Mouse (Mus musculus): ENCODE results near the gene Vasn. TPM values are rescaled to one million over a fixed set of nuclear protein-coding genes. Genes with fewer than 3 reads are reported as not detected.

Vasn gene
- polyA plus RNA-seq, 1 experiment from 2014 or later: 20.4 TPM

DNA sequence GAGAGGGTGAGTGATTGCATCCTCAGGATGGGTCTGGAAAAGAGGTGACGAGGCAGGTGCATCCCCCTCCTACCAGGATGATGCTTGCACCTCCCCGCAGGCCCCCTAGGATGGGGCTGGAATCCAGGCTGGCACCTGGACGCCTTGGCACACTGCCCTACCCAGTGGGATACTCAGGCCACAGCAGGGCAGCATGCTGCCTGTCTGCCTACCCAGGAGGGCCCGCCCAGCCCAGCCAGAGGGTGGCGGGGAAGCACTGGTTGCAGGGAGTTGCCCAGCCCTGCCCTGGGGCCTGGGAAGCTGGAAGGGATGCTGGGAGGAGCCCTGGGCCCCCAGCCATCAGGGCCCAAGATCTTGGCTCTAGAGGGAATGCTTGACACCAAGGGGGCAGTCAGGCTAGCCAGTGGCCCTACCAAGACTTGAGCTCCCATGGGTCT is 44.2 kb upstream of the Vasn start:
- no peaks in the 10 kb centered on the region for H3K9me3 ChIP-seq (replicated peaks; ENCODE audit: low read length)
- peak; percentile 34; the same call in 1 of the 2 replicates for TF ChIP-seq CTCF (IDR thresholded peaks at IDR 0.05; ENCODE audit: low read depth)
- peaks cover 61% of the 10 kb centered on the region for H3K4me1 ChIP-seq (replicated peaks; ENCODE audit: insufficient read depth, low read length)
- WGBS: 6% methylated on average over 5 of the region's 5 CpGs
- no peaks in the 10 kb centered on the region for H3K36me3 ChIP-seq (ENCODE audit: insufficient read depth, low read length)
- peak overlapping the region; percentile 98 for H3K27ac ChIP-seq
- ATAC-seq (replicated peaks; ENCODE audit: low FRiP score, low read depth) (peak; percentile 38), DNase-seq (ENCODE audit: low spot score) (no peak)
- H3K9ac ChIP-seq (ENCODE audit: low read depth, low read length): peak overlapping the region; percentile 97
- no peaks in the 10 kb centered on the region for H3K27me3 ChIP-seq (ENCODE audit: insufficient read depth, low read length)
- H3K4me2 ChIP-seq (ENCODE audit: low read length): peak overlapping the region; percentile 68
- peak overlapping the region; percentile 88 for H3K4me3 ChIP-seq (replicated peaks; ENCODE audit: low read depth, low read length)

DNA sequence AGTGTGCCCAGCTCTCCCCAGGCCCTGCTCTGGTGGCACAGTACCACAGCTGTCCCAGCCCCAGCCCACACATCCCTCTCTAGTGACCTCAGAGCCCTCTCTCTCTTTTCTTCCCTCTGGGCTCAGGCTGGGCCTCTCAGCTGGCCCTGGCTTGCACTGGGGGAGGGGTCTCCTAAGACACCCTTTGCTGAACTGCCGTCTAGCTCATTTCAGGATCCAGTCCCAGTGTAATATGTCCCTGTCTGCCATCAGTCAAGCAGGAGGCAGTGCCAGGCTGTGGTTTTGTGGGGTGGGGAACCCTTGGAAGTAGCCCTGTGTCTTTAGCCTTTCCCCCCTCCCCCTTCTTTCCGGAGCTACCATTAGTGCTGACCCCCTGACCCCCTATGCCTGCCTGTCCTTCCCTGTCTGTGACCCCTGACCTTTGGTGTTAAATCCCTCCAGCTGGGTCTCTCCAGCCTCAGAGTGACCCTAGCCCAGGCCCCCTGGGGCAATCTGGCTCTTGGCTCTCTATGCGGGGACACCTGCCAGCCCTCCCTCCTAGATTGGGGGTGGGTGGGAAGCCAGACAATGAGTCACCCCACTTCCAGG is 43.5 kb upstream of the Vasn start:
- Histone ChIP-seq H3K4me1 (replicated peaks; ENCODE audit: insufficient read depth, low read length) (peaks cover 65% of the 10 kb centered on the region), H3K9me3 (replicated peaks; ENCODE audit: low read length) (no peaks in the 10 kb centered on the region), H3K36me3 (ENCODE audit: insufficient read depth, low read length) (no peaks in the 10 kb centered on the region), H3K27me3 (ENCODE audit: insufficient read depth, low read length) (no peaks in the 10 kb centered on the region), H3K9ac (ENCODE audit: low read depth, low read length) (peak overlapping the region; percentile 97), H3K4me2 (ENCODE audit: low read length) (peak overlapping the region; percentile 68), H3K27ac (peak overlapping the region; percentile 98), H3K4me3 (replicated peaks; ENCODE audit: low read depth, low read length) (peak overlapping the region; percentile 88)
- 16% methylated on average over 3 of the region's 3 CpGs for WGBS
- peak; percentile 63 for DNase-seq (ENCODE audit: low spot score)
- ATAC-seq (replicated peaks; ENCODE audit: low FRiP score, low read depth): no peak
- TF ChIP-seq CTCF (IDR thresholded peaks at IDR 0.05; ENCODE audit: low read depth): no peak

DNA sequence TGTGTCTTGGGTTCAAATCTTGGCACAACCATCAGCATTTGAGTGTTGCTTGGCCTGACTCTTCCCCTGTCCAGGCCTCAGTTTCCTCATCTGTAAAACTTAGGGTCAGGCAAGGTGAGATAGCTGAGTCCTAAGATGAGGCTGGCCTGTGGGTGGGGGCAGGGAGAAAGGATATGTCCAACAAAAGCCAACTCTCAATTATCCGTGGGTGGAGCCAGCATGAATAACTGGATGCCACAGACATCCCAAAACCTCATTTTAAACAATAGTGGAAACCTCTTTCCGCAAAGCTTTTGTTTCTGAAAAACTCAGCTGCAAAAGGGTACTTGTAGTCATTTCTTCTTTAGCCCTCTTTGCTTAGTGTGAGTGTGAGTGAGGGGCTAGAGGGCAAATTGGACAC is 42.9 kb upstream of the Vasn start:
- Histone ChIP-seq H3K4me2 (ENCODE audit: low read length) (peak overlapping the region; percentile 68), H3K4me3 (replicated peaks; ENCODE audit: low read depth, low read length) (peak overlapping the region; percentile 88; the same call in 1 of the 2 replicates), H3K27ac (peak overlapping the region; percentile 98; the same call in 1 of the 2 replicates), H3K9ac (ENCODE audit: low read depth, low read length) (0 out of 2 replicates have a peak overlapping the region, but pooled peaks have one; percentile 97), H3K27me3 (ENCODE audit: insufficient read depth, low read length) (no peaks in the 10 kb centered on the region), H3K9me3 (replicated peaks; ENCODE audit: low read length) (no peaks in the 10 kb centered on the region), H3K4me1 (replicated peaks; ENCODE audit: insufficient read depth, low read length) (peaks cover 70% of the 10 kb centered on the region), H3K36me3 (ENCODE audit: insufficient read depth, low read length) (no peaks in the 10 kb centered on the region)
- ATAC-seq (replicated peaks; ENCODE audit: low FRiP score, low read depth): no peak
- 46% methylated on average over 2 of the region's 2 CpGs for WGBS
- no peak for DNase-seq (ENCODE audit: low spot score)
- TF ChIP-seq CTCF (IDR thresholded peaks at IDR 0.05; ENCODE audit: low read depth): no peak

DNA sequence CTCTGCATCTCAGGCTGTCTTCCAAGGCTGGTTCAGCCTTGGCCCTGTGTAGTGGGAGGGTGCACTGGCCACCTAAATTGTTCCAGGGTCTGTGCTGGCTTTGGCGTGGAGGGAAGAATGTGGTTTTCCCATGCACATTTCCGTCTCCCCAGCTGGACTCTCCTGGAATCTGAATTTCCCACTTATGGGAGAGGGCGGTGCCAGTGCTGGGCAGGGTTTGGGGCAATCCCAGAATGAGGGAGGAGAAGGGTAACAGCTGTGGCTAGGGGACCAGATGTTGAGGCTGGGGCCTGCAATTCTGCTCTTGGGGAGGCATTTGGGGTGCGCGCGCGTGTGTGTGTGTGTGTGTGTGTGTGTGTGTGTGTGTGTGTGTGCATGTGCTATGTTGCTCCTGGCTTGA is 42.4 kb upstream of the Vasn start:
- TF ChIP-seq CTCF (IDR thresholded peaks at IDR 0.05; ENCODE audit: low read depth): no peak
- Histone ChIP-seq H3K9ac (ENCODE audit: low read depth, low read length) (0 out of 2 replicates have a peak overlapping the region, but pooled peaks have one; percentile 97), H3K27ac (peak overlapping the region; percentile 31; the same call in 1 of the 2 replicates), H3K4me2 (ENCODE audit: low read length) (peak overlapping the region; percentile 68), H3K27me3 (ENCODE audit: insufficient read depth, low read length) (no peaks in the 10 kb centered on the region), H3K9me3 (replicated peaks; ENCODE audit: low read length) (no peaks in the 10 kb centered on the region), H3K36me3 (ENCODE audit: insufficient read depth, low read length) (no peaks in the 10 kb centered on the region), H3K4me3 (replicated peaks; ENCODE audit: low read depth, low read length) (0 out of 2 replicates have a peak overlapping the region, but pooled peaks have one; percentile 3), H3K4me1 (replicated peaks; ENCODE audit: insufficient read depth, low read length) (peaks cover 70% of the 10 kb centered on the region)
- ATAC-seq (replicated peaks; ENCODE audit: low FRiP score, low read depth) (no peak), DNase-seq (ENCODE audit: low spot score) (no peak)
- 55% methylated on average over 7 of the region's 7 CpGs for WGBS

DNA sequence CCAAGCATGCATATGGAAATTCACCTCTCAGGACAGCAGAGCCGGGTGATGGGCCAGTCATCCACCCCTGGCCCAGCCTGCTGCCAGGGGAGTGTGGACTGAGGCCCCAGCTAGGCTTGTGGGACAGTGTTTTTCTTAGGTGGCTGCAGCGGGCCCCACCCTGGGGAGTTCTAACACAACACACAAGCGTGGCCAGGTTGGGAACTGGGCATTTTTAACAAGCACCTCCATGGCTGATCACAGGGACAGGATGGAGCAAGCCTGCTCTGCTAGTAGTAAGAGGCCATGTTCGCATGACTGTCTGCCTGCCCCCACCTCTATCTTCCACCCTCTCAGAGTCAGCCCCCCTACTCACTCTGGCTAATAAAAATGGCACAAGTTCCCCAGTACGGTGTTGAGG is 41.7 kb upstream of the Vasn start:
- TF ChIP-seq CTCF (IDR thresholded peaks at IDR 0.05; ENCODE audit: low read depth): no peak
- Histone ChIP-seq H3K9me3 (replicated peaks; ENCODE audit: low read length) (no peaks in the 10 kb centered on the region), H3K4me2 (ENCODE audit: low read length) (peak overlapping the region; percentile 68; the same call in 1 of the 2 replicates), H3K27me3 (ENCODE audit: insufficient read depth, low read length) (no peaks in the 10 kb centered on the region), H3K9ac (ENCODE audit: low read depth, low read length) (0 out of 2 replicates have a peak overlapping the region, but pooled peaks have one; percentile 28), H3K27ac (peak overlapping the region; percentile 47), H3K4me3 (replicated peaks; ENCODE audit: low read depth, low read length) (no peak overlapping the region), H3K4me1 (replicated peaks; ENCODE audit: insufficient read depth, low read length) (peaks cover 70% of the 10 kb centered on the region), H3K36me3 (ENCODE audit: insufficient read depth, low read length) (no peaks in the 10 kb centered on the region)
- WGBS: 49% methylated on average over 5 of the region's 5 CpGs
- DNase-seq (ENCODE audit: low spot score) (no peak), ATAC-seq (replicated peaks; ENCODE audit: low FRiP score, low read depth) (no peak)

DNA sequence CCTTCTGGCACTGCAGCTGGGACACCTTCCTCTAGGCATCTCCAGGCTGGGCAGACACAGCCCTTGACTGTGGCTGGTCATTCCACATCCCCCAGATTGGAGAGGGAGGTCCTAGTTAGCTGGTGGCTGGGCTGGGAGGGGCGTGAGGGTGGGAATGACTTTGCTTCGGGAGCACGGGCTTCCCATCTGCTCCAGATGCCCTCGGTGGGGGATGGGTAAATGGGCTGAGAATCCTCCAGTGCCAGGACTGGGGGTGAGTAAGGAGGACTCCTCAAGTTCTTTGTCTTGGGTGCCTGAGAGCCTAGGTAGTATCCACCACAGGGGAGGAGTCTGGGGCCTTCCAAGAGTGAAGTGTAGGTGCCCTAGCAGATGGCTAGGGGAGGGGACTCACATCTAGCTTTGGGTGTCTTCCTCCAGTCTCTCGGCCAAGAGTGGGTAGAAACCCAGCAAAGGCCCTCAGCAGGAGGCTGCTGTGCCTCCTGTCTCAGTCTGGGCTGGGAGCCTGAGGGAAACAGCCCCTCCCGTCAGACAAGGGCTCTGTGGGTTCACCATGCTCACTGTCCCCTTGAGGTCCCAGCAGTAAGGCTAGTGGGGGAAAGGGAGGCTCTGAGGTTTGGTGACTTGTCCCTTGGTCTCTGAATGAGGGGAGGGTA is 40.7 kb upstream of the Vasn start:
- TF ChIP-seq CTCF (IDR thresholded peaks at IDR 0.05; ENCODE audit: low read depth): no peak
- WGBS: 25% methylated on average over 6 of the region's 6 CpGs
- Histone ChIP-seq H3K4me3 (replicated peaks; ENCODE audit: low read depth, low read length) (no peak overlapping the region), H3K27me3 (ENCODE audit: insufficient read depth, low read length) (no peaks in the 10 kb centered on the region), H3K27ac (peak overlapping the region; percentile 89), H3K9ac (ENCODE audit: low read depth, low read length) (peak overlapping the region; percentile 35; the same call in 1 of the 2 replicates), H3K9me3 (replicated peaks; ENCODE audit: low read length) (no peaks in the 10 kb centered on the region), H3K36me3 (ENCODE audit: insufficient read depth, low read length) (no peaks in the 10 kb centered on the region), H3K4me2 (ENCODE audit: low read length) (peak overlapping the region; percentile 68), H3K4me1 (replicated peaks; ENCODE audit: insufficient read depth, low read length) (peaks cover 77% of the 10 kb centered on the region)
- ATAC-seq (replicated peaks; ENCODE audit: low FRiP score, low read depth): no peak
- no peak for DNase-seq (ENCODE audit: low spot score)

All from kidney, postnatal 0 days (tissue).